Mouse (Mus musculus) kidney, embryonic 16.5 days (tissue): ENCODE measurements around the gene Cep68. TPM values are rescaled to one million over a fixed set of nuclear protein-coding genes. Genes with fewer than 3 reads are reported as not detected.
A peak's percentile ranks its signal among the peaks of the same experiment; 100 is the strongest.

Source experiments
- ATAC-seq: fragments of 200-750 bp; cut with Nextera tagmentation; 2 replicates; pipeline ENCODE4 v1.8.0; 2017; ENCODE audit warnings: moderate TSS enrichment; ENCODE audit not compliant: low FRiP score, low TSS enrichment
- H3K27ac ChIP-seq: fragments of 300-500 bp; sonication (generic); 2 replicates; pipeline ENCODE4 v1.5.1; 2014; ENCODE audit warnings: low read length
- H3K27me3 ChIP-seq: fragments of 300-500 bp; sonication (generic); 2 replicates; pipeline ENCODE4 v1.6.1; 2014; ENCODE audit warnings: low read length, control low read depth, mixed read lengths; ENCODE audit not compliant: insufficient read depth
- H3K36me3 ChIP-seq: fragments of 300-500 bp; sonication (generic); 2 replicates; pipeline ENCODE4 v1.6.1; 2014; ENCODE audit warnings: low read length, control low read depth, mixed read lengths; ENCODE audit not compliant: insufficient read depth
- H3K4me1 ChIP-seq: fragments of 300-500 bp; sonication (generic); 2 replicates; pipeline ENCODE4 v1.6.1; 2014; ENCODE audit warnings: low read length, control low read depth, mixed read lengths; ENCODE audit not compliant: insufficient read depth
- H3K4me2 ChIP-seq: fragments of 300-500 bp; sonication (generic); replicated peaks from 2 replicates; pipeline ENCODE4 v1.6.1; 2014; ENCODE audit warnings: low read depth, low read length
- H3K4me3 ChIP-seq: fragments of 300-500 bp; sonication (generic); 2 replicates; pipeline ENCODE4 v1.5.1; 2014; ENCODE audit warnings: mild to moderate bottlenecking, low read length
- H3K9ac ChIP-seq: fragments of 300-500 bp; sonication (generic); replicated peaks from 2 replicates; pipeline ENCODE4 v1.6.1; 2014; ENCODE audit warnings: low read length
- H3K9me3 ChIP-seq: fragments of 300-500 bp; sonication (generic); 2 replicates; pipeline ENCODE4 v1.6.1; 2016; ENCODE audit warnings: low read length, control low read depth
- WGBS: fragments of 180-500 bp; shearing (Covaris S2); extraction: QIAGEN DNeasy Blood & Tissue Kit; methylation state at CpG from one replicate; pipeline ENCODE4 v1.1.7; 2014; 5-methylcytosine and 5-hydroxymethylcytosine counted together
- polyA plus RNA-seq: library from polyadenylated mRNA; unstranded; fragments of >200 nt; fragmentation: Nextera tagmentation; extraction: Ambion mirVana; gene quantifications from 2 replicates; pipeline ENCODE4 v1.2.1, GENCODE M21; 2015

The Cep68 gene
- polyA plus RNA-seq, 1 experiment from 2014 or later = 35.1 TPM

- H3K4me1 ChIP-seq = peaks cover 5% of the 10 kb centered on the region
- no peaks in the 10 kb centered on the region for H3K36me3 ChIP-seq
- no peak overlapping the region for H3K4me2 ChIP-seq
- no peaks in the 10 kb centered on the region for H3K27me3 ChIP-seq
- H3K9me3 ChIP-seq = no peaks in the 10 kb centered on the region
- H3K4me3 ChIP-seq = no peak overlapping the region
- ATAC-seq = no peak
- 81% methylated on average over 2 of the region's 2 CpGs for WGBS
- no peak overlapping the region for H3K27ac ChIP-seq
- H3K9ac ChIP-seq = no peak overlapping the region
These were observed 3.9 kb upstream of the Cep68 start for GRCm38 (mm10) chr11:20253088-20253487.

GRCm38 (mm10) chr11:20250476-20251178 is 1.4 kb upstream of the Cep68 start:
- ATAC-seq = no peak
- H3K27me3 ChIP-seq = no peaks in the 10 kb centered on the region
- no peak overlapping the region for H3K4me2 ChIP-seq
- no peaks in the 10 kb centered on the region for H3K9me3 ChIP-seq
- no peaks in the 10 kb centered on the region for H3K36me3 ChIP-seq
- H3K4me3 ChIP-seq = no peak overlapping the region
- 84% methylated on average over 6 of the region's 6 CpGs for WGBS
- no peak overlapping the region for H3K9ac ChIP-seq
- H3K4me1 ChIP-seq = peaks cover 22% of the 10 kb centered on the region
- H3K27ac ChIP-seq = no peak overlapping the region

- no peaks in the 10 kb centered on the region for H3K27me3 ChIP-seq
- peak overlapping the region; percentile 99 for H3K9ac ChIP-seq
- peak overlapping the region; percentile 91 for H3K27ac ChIP-seq
- WGBS = 0% methylated on average over 36 of the region's 39 CpGs
- H3K9me3 ChIP-seq = no peaks in the 10 kb centered on the region
- peak overlapping the region; percentile 95 for H3K4me3 ChIP-seq
- no peaks in the 10 kb centered on the region for H3K36me3 ChIP-seq
- ATAC-seq = peak; percentile 66
- H3K4me2 ChIP-seq = peak overlapping the region; percentile 91
- H3K4me1 ChIP-seq = peaks cover 31% of the 10 kb centered on the region
These were observed 389 bp downstream of the Cep68 start for GRCm38 (mm10) chr11:20248840-20249239.

- peak; percentile 0; the same call in 1 of the 2 replicates for ATAC-seq
- Histone ChIP-seq H3K4me3 (peak overlapping the region; percentile 95), H3K9me3 (no peaks in the 10 kb centered on the region), H3K9ac (peak overlapping the region; percentile 99), H3K4me1 (peaks cover 32% of the 10 kb centered on the region), H3K27me3 (no peaks in the 10 kb centered on the region), H3K27ac (peak overlapping the region; percentile 91), H3K36me3 (no peaks in the 10 kb centered on the region), H3K4me2 (peak overlapping the region; percentile 91)
- 6% methylated on average over 4 of the region's 4 CpGs for WGBS
These were observed 952 bp downstream of the Cep68 start for GRCm38 (mm10) chr11:20248277-20248676.

GRCm38 (mm10) chr11:20247146-20247855 is 1.9 kb downstream of the Cep68 start:
- H3K9ac ChIP-seq = no peak overlapping the region
- 79% methylated on average over 8 of the region's 8 CpGs for WGBS
- no peak overlapping the region for H3K4me3 ChIP-seq
- peak overlapping the region; percentile 91; the same call in 1 of the 2 replicates for H3K4me2 ChIP-seq
- H3K4me1 ChIP-seq = peaks cover 36% of the 10 kb centered on the region
- no peaks in the 10 kb centered on the region for H3K9me3 ChIP-seq
- no peak overlapping the region for H3K27ac ChIP-seq
- ATAC-seq = no peak
- no peaks in the 10 kb centered on the region for H3K36me3 ChIP-seq
- no peaks in the 10 kb centered on the region for H3K27me3 ChIP-seq

GRCm38 (mm10) chr11:20246616-20247015 is 2.6 kb downstream of the Cep68 start:
- 68% methylated on average over 1 of the region's 1 CpGs for WGBS
- Histone ChIP-seq H3K9ac (no peak overlapping the region), H3K9me3 (no peaks in the 10 kb centered on the region), H3K4me3 (no peak overlapping the region), H3K36me3 (peaks cover 5% of the 10 kb centered on the region), H3K27me3 (no peaks in the 10 kb centered on the region), H3K4me1 (peaks cover 36% of the 10 kb centered on the region), H3K27ac (no peak overlapping the region), H3K4me2 (no peak overlapping the region)
- no peak for ATAC-seq

- Histone ChIP-seq H3K36me3 (peaks cover 14% of the 10 kb centered on the region), H3K4me2 (no peak overlapping the region), H3K27ac (no peak overlapping the region), H3K4me1 (peaks cover 36% of the 10 kb centered on the region), H3K27me3 (no peaks in the 10 kb centered on the region), H3K9ac (no peak overlapping the region), H3K9me3 (no peaks in the 10 kb centered on the region), H3K4me3 (no peak overlapping the region)
- no peak for ATAC-seq
- 83% methylated on average over 6 of the region's 6 CpGs for WGBS
These were observed 3.9 kb downstream of the Cep68 start for GRCm38 (mm10) chr11:20245316-20245715.

GRCm38 (mm10) chr11:20244336-20245290 is 4.6 kb downstream of the Cep68 start:
- H3K4me1 ChIP-seq = peaks cover 36% of the 10 kb centered on the region
- no peaks in the 10 kb centered on the region for H3K27me3 ChIP-seq
- no peak for ATAC-seq
- no peak overlapping the region for H3K4me3 ChIP-seq
- H3K27ac ChIP-seq = no peak overlapping the region
- no peak overlapping the region for H3K4me2 ChIP-seq
- no peak overlapping the region for H3K9ac ChIP-seq
- peaks cover 21% of the 10 kb centered on the region for H3K36me3 ChIP-seq
- H3K9me3 ChIP-seq = no peaks in the 10 kb centered on the region
- WGBS = 81% methylated on average over 16 of the region's 16 CpGs

- no peak overlapping the region for H3K4me2 ChIP-seq
- H3K36me3 ChIP-seq = peaks cover 33% of the 10 kb centered on the region
- peak; percentile 68; the same call in 1 of the 2 replicates for ATAC-seq
- no peaks in the 10 kb centered on the region for H3K9me3 ChIP-seq
- H3K4me1 ChIP-seq = peaks cover 34% of the 10 kb centered on the region
- no peak overlapping the region for H3K9ac ChIP-seq
- no peak overlapping the region for H3K4me3 ChIP-seq
- 46% methylated on average over 9 of the region's 9 CpGs for WGBS
- H3K27ac ChIP-seq = no peak overlapping the region
- H3K27me3 ChIP-seq = no peaks in the 10 kb centered on the region
These were observed 5.9 kb downstream of the Cep68 start for GRCm38 (mm10) chr11:20243214-20243913.
